Comparison of ENCODE assay signal across 8 mouse cellular contexts in the genomic region with DNA sequence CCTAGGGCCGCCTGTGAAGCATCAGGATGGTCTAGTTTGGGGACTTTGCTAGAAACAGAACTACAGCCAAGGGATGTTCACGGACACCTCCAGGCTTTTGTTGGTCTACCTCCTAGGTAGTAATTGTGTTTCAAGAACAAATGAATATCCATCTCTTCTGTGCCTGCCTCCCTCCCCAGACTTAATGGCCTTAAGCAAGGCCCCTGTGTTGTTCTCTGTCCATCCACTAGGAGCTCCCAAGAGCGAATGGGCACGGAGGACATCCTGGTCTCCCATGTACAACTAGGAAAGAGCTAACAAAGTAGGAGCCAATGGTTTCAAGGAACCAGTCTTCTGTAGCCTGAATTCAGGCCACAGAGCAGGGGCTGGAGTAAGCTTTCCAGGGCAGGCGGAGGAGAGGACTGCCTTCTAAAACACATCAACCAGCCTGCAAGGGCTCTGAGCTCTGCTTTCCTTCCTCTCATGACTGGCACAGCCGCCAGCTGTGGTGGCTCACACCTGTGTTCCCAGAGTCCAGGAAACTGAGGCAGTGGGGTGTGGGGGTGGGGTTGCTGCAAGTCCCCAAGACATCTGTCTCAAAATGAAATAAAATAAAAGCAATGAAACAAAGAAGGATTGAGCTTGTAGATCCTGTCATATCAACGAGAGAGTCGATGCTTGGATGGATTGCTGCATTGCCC.
DNase-seq lines count a peak whose midpoint lies in the region; ATAC-seq and TF ChIP-seq lines count a peak whose summit lies in the region.

No protein-coding gene starts in this region.

- no peak overlapping the region for H3K4me2 ChIP-seq in neural tube, embryonic 11.5 days (ENCODE audit: low read depth)
- H3K4me2 ChIP-seq in forebrain, embryonic 11.5 days (ENCODE audit: low read depth, low read length, severe bottlenecking), result no peak overlapping the region

- H3K27ac ChIP-seq in gastrocnemius, adult 2 months, result no peak overlapping the region
- H3K27ac ChIP-seq in neural tube, embryonic 11.5 days (ENCODE audit: low read depth, low read length), result no peak overlapping the region
- no peak overlapping the region for H3K27ac ChIP-seq in limb, embryonic 10.5 days
- H3K27ac ChIP-seq in forebrain, embryonic 11.5 days (ENCODE audit: low read depth, low read length), result no peak overlapping the region

- no peak for DNase-seq in gastrocnemius, adult 2 months
- no peak for DNase-seq in gastrocnemius, adult 8-10 months (ENCODE audit: low spot score in 2 of 2)
- DNase-seq in neural tube, embryonic 11.5 days (ENCODE audit: low spot score), result peak; percentile 37
- no peak for DNase-seq in neural tube, embryonic 10.5 days (ENCODE audit: extremely low spot score, low spot score)
- peak; percentile 45 for DNase-seq in limb, embryonic 10.5 days (ENCODE audit: low spot score)
- DNase-seq in forebrain, embryonic 11.5 days (ENCODE audit: low spot score), result no peak
- DNase-seq in natural killer cell, adult 2 months (ENCODE audit: low spot score in 2 of 2), result no peak

- H3K4me3 ChIP-seq in gastrocnemius, adult 2 months, result no peak overlapping the region
- H3K4me3 ChIP-seq in neural tube, embryonic 11.5 days (ENCODE audit: low read depth, low read length), result no peak overlapping the region
- H3K4me3 ChIP-seq in limb, embryonic 10.5 days, result no peak overlapping the region
- H3K4me3 ChIP-seq in forebrain, embryonic 11.5 days (ENCODE audit: low read depth, low read length), result no peak overlapping the region

- intact Hi-C loops in gastrocnemius, adult 2 months (cut with DNase I), result loop anchor here (5.0 to 10.0 kb wide), 4 partner anchors 74 to 434 kb away; no protein-coding TSS in a partner anchor

- H3K4me1 ChIP-seq in neural tube, embryonic 11.5 days (ENCODE audit: control insufficient read depth, insufficient read depth, low read length), result peaks cover 8% of the 10 kb centered on the region; the same call in 1 of the 2 replicates
- H3K4me1 ChIP-seq in limb, embryonic 10.5 days, result peaks cover 64% of the 10 kb centered on the region
- peaks cover 4% of the 10 kb centered on the region; the same call in 1 of the 2 replicates for H3K4me1 ChIP-seq in forebrain, embryonic 11.5 days (replicated peaks; ENCODE audit: control insufficient read depth, insufficient read depth, low read length)

- no peaks in the 10 kb centered on the region for H3K36me3 ChIP-seq in neural tube, embryonic 11.5 days (ENCODE audit: control insufficient read depth, insufficient read depth, low read length)
- H3K36me3 ChIP-seq in limb, embryonic 10.5 days, result no peaks in the 10 kb centered on the region
- no peaks in the 10 kb centered on the region for H3K36me3 ChIP-seq in forebrain, embryonic 11.5 days (ENCODE audit: control insufficient read depth, insufficient read depth, low read length)

- no peak for ATAC-seq in neural tube, embryonic 11.5 days (ENCODE audit: insufficient read depth, low FRiP score, low TSS enrichment)
- no peak for ATAC-seq in frontal cortex, adult (ENCODE audit: low TSS enrichment)
- no peak for ATAC-seq in forebrain, embryonic 11.5 days (replicated peaks; ENCODE audit: low FRiP score)

- H3K27me3 ChIP-seq in neural tube, embryonic 11.5 days (ENCODE audit: control insufficient read depth, insufficient read depth, low read length), result peaks cover 31% of the 10 kb centered on the region
- H3K27me3 ChIP-seq in limb, embryonic 10.5 days (ENCODE audit: low read depth, poor library complexity, severe bottlenecking), result peaks cover 94% of the 10 kb centered on the region
- H3K27me3 ChIP-seq in forebrain, embryonic 11.5 days (ENCODE audit: control insufficient read depth, insufficient read depth, low read length), result peaks cover 39% of the 10 kb centered on the region

- H3K9ac ChIP-seq in neural tube, embryonic 11.5 days (ENCODE audit: low read length), result no peak overlapping the region
- no peak overlapping the region for H3K9ac ChIP-seq in forebrain, embryonic 11.5 days (ENCODE audit: low read length)

- peak; percentile 54 for TF ChIP-seq CTCF in gastrocnemius, adult 2 months (IDR thresholded peaks at IDR 0.05)

- WGBS in neural tube, embryonic 11.5 days, result 56% methylated on average over 8 of the region's 8 CpGs
- WGBS in limb, embryonic 10.5 days, result 58% methylated on average over 8 of the region's 8 CpGs
- WGBS in forebrain, embryonic 11.5 days, result 55% methylated on average over 8 of the region's 8 CpGs

- no peaks in the 10 kb centered on the region for H3K9me3 ChIP-seq in neural tube, embryonic 11.5 days (ENCODE audit: control insufficient read depth, low read length)
- H3K9me3 ChIP-seq in limb, embryonic 10.5 days (replicated peaks), result no peaks in the 10 kb centered on the region
- no peaks in the 10 kb centered on the region for H3K9me3 ChIP-seq in forebrain, embryonic 11.5 days (ENCODE audit: control insufficient read depth, low read length)

Comparison
In these comparisons a context has a peak if more than half of its experiments do, and no peak if none do; other contexts are left out.
1. DNase-seq: peak in neural tube, embryonic 11.5 days (single experiment) and limb, embryonic 10.5 days (single experiment); none in gastrocnemius, adult 2 months (single experiment), gastrocnemius, adult 8-10 months (0 of 2), neural tube, embryonic 10.5 days (single experiment), forebrain, embryonic 11.5 days (single experiment) and natural killer cell, adult 2 months (0 of 2).